Mouse (Mus musculus) embryonic facial prominence, embryonic 13.5 days (tissue): ENCODE data around the gene Tspo. TPM values are rescaled to one million over a fixed set of nuclear protein-coding genes. Genes with fewer than 3 reads are reported as not detected.

Source experiments
- ATAC-seq: fragments of 200-750 bp; cut with Nextera tagmentation; 2 replicates; pipeline ENCODE4 v1.8.0; 2017; ENCODE audit warnings: low read depth; ENCODE audit not compliant: insufficient number of reproducible peaks, insufficient read depth, low FRiP score, low TSS enrichment
- H3K27ac ChIP-seq: fragments of 300-500 bp; sonication (generic); 2 replicates; pipeline ENCODE4 v1.5.1; 2015; ENCODE audit warnings: moderate library complexity, mild to moderate bottlenecking, inconsistent platforms
- H3K27me3 ChIP-seq: fragments of 300-500 bp; sonication (generic); 2 replicates; pipeline ENCODE4 v1.6.1; 2015; ENCODE audit warnings: mild to moderate bottlenecking, inconsistent platforms
- H3K36me3 ChIP-seq: fragments of 300-500 bp; sonication (generic); 2 replicates; pipeline ENCODE4 v1.6.1; 2015; ENCODE audit warnings: mild to moderate bottlenecking, inconsistent platforms
- H3K4me1 ChIP-seq: fragments of 300-500 bp; sonication (generic); 2 replicates; pipeline ENCODE4 v1.6.1; 2015; ENCODE audit warnings: inconsistent platforms
- H3K4me2 ChIP-seq: fragments of 300-500 bp; sonication (generic); 2 replicates; pipeline ENCODE4 v1.6.1; 2015; ENCODE audit warnings: moderate library complexity, mild to moderate bottlenecking, inconsistent platforms
- H3K4me3 ChIP-seq: fragments of 300-500 bp; sonication (generic); 2 replicates; pipeline ENCODE4 v1.5.1; 2015; ENCODE audit warnings: mild to moderate bottlenecking, inconsistent platforms
- H3K9ac ChIP-seq: fragments of 300-500 bp; sonication (generic); 2 replicates; pipeline ENCODE4 v1.6.1; 2015; ENCODE audit warnings: mild to moderate bottlenecking, inconsistent platforms
- H3K9me3 ChIP-seq: fragments of 300-500 bp; sonication (generic); 2 replicates; pipeline ENCODE4 v1.6.1; 2016; ENCODE audit warnings: inconsistent platforms
- whole genome bisulfite sequencing: fragments of 180-500 bp; shearing (Covaris S2); methylation state at CpG from one replicate; pipeline ENCODE4 v1.1.7; 2015; ENCODE audit warnings: mixed read lengths; 5-methylcytosine and 5-hydroxymethylcytosine counted together
- microRNA-seq: library from miRNA; unstranded; fragments of <30 nt; microRNA quantifications from one replicate; pipeline ENCODE4, GENCODE M21; 2016
- polyA plus RNA-seq: library from polyadenylated mRNA; unstranded; fragments of >200 nt; fragmentation: Nextera tagmentation; extraction: Ambion mirVana; gene quantifications from 2 replicates; pipeline ENCODE4 v1.2.1, GENCODE M21; 2015

The Tspo gene
- polyA plus RNA-seq, 1 experiment from 2014 or later, result 38.1 TPM

GRCm38 (mm10) chr15:83606216-83606615 lies 42.8 kb downstream of the Tspo start:
- Histone ChIP-seq H3K27ac (no peak overlapping the region), H3K27me3 (no peaks in the 10 kb centered on the region), H3K9ac (no peak overlapping the region), H3K9me3 (no peaks in the 10 kb centered on the region), H3K36me3 (0 out of 2 replicates have a peak, but pooled peaks cover 2% of the 10 kb centered on the region), H3K4me3 (no peak overlapping the region), H3K4me2 (no peak overlapping the region), H3K4me1 (peaks cover 7% of the 10 kb centered on the region; the same call in 1 of the 2 replicates)
- ATAC-seq, result no peak
- 91% methylated on average over 11 of the region's 11 CpGs for WGBS

- ATAC-seq, result no peak
- H3K4me1 ChIP-seq, result peaks cover 7% of the 10 kb centered on the region; the same call in 1 of the 2 replicates
- no peak overlapping the region for H3K27ac ChIP-seq
- 0 out of 2 replicates have a peak, but pooled peaks cover 2% of the 10 kb centered on the region for H3K36me3 ChIP-seq
- H3K4me2 ChIP-seq, result no peak overlapping the region
- no peak overlapping the region for H3K9ac ChIP-seq
- H3K9me3 ChIP-seq, result no peaks in the 10 kb centered on the region
- H3K27me3 ChIP-seq, result no peaks in the 10 kb centered on the region
- H3K4me3 ChIP-seq, result no peak overlapping the region
- 90% methylated on average over 8 of the region's 8 CpGs for WGBS
Observed at GRCm38 (mm10) chr15:83606700-83607099, 43.3 kb downstream of the Tspo start.

- H3K27ac ChIP-seq, result no peak overlapping the region
- no peaks in the 10 kb centered on the region for H3K27me3 ChIP-seq
- no peaks in the 10 kb centered on the region for H3K9me3 ChIP-seq
- peaks cover 8% of the 10 kb centered on the region; the same call in 1 of the 2 replicates for H3K36me3 ChIP-seq
- H3K4me3 ChIP-seq, result no peak overlapping the region
- no peak overlapping the region for H3K4me2 ChIP-seq
- WGBS, result 54% methylated on average over 15 of the region's 15 CpGs
- peaks cover 7% of the 10 kb centered on the region; the same call in 1 of the 2 replicates for H3K4me1 ChIP-seq
- H3K9ac ChIP-seq, result no peak overlapping the region
- no peak for ATAC-seq
Observed at GRCm38 (mm10) chr15:83607115-83607802, 43.9 kb downstream of the Tspo start.

- Histone ChIP-seq H3K4me3 (no peak overlapping the region), H3K36me3 (peaks cover 39% of the 10 kb centered on the region), H3K4me2 (no peak overlapping the region), H3K9ac (no peak overlapping the region), H3K9me3 (no peaks in the 10 kb centered on the region), H3K27ac (no peak overlapping the region), H3K4me1 (no peaks in the 10 kb centered on the region), H3K27me3 (no peaks in the 10 kb centered on the region)
- 78% methylated on average over 3 of the region's 3 CpGs for WGBS
- ATAC-seq, result no peak
Observed at GRCm38 (mm10) chr15:83615245-83615644, 51.9 kb downstream of the Tspo start.

Small RNAs within 50 kb of the gene (microRNA-seq; reads per million reads assigned to microRNA genes)
- gene Gm24575, result not detected

Other genes starting within 250 kb of the Tspo start
- 45.3 and 49.9 TPM in 2 replicates for gene Arfgap3, start 213.3 kb upstream of the Tspo start, polyA plus RNA-seq
- 49.4 and 49.6 TPM in 2 replicates for gene Pacsin2, start 99.0 kb upstream of the Tspo start, polyA plus RNA-seq
- gene Ttll1, start 52.7 kb upstream of the Tspo start, polyA plus RNA-seq, result 21.8 and 22.7 TPM in 2 replicates
- 3.6 and 4.0 TPM in 2 replicates for gene Bik, start 36.7 kb upstream of the Tspo start, polyA plus RNA-seq
- gene Mcat, start 195 bp downstream of the Tspo start, polyA plus RNA-seq, result 39.2 and 41.8 TPM in 2 replicates
- gene Ttll12, start 31.6 kb downstream of the Tspo start, polyA plus RNA-seq, result 40.1 and 41.3 TPM in 2 replicates
- gene Scube1, start 161.4 kb downstream of the Tspo start, polyA plus RNA-seq, result 22.9 and 24.1 TPM in 2 replicates
- 12.1 and 12.8 TPM in 2 replicates for gene Mpped1, start 215.9 kb downstream of the Tspo start, polyA plus RNA-seq